Mouse (Mus musculus) limb, embryonic 13.5 days (tissue): ENCODE measurements around the gene Tpm4. TPM values are rescaled to one million over a fixed set of nuclear protein-coding genes. Genes with fewer than 3 reads are reported as not detected.

Source experiments
- ATAC-seq: fragments of 200-750 bp; cut with Nextera tagmentation; 2 replicates; pipeline ENCODE4 v1.8.0; 2017; ENCODE audit warnings: low read depth, moderate number of reproducible peaks, moderate TSS enrichment; ENCODE audit not compliant: low FRiP score
- H3K27ac ChIP-seq: fragments of 300-500 bp; sonication (generic); 2 replicates; pipeline ENCODE4 v1.5.1; 2015; ENCODE audit warnings: inconsistent platforms, mild to moderate bottlenecking, moderate library complexity
- H3K27me3 ChIP-seq: fragments of 300-500 bp; sonication (generic); 2 replicates; pipeline ENCODE4 v1.6.1; 2015; ENCODE audit warnings: mild to moderate bottlenecking, inconsistent platforms
- H3K36me3 ChIP-seq: fragments of 300-500 bp; sonication (generic); 2 replicates; pipeline ENCODE4 v1.6.1; 2015; ENCODE audit warnings: inconsistent platforms, mild to moderate bottlenecking, moderate library complexity
- H3K4me1 ChIP-seq: fragments of 300-500 bp; sonication (generic); 2 replicates; pipeline ENCODE4 v1.6.1; 2015; ENCODE audit warnings: inconsistent platforms
- H3K4me2 ChIP-seq: fragments of 300-500 bp; sonication (generic); replicated peaks from 2 replicates; pipeline ENCODE4 v1.6.1; 2015; ENCODE audit warnings: inconsistent platforms, mild to moderate bottlenecking, moderate library complexity
- H3K4me3 ChIP-seq: fragments of 300-500 bp; sonication (generic); 2 replicates; pipeline ENCODE4 v1.5.1; 2015; ENCODE audit warnings: moderate library complexity, mild to moderate bottlenecking, inconsistent platforms
- H3K9ac ChIP-seq: fragments of 300-500 bp; sonication (generic); 2 replicates; pipeline ENCODE4 v1.6.1; 2015; ENCODE audit warnings: mild to moderate bottlenecking, inconsistent platforms
- H3K9me3 ChIP-seq: fragments of 300-500 bp; sonication (generic); 2 replicates; pipeline ENCODE4 v1.6.1; 2016; ENCODE audit warnings: inconsistent platforms
- WGBS: fragments of 180-500 bp; shearing (Covaris S2); methylation state at CpG from one replicate; pipeline ENCODE4 v1.1.7; 2015; 5-methylcytosine and 5-hydroxymethylcytosine counted together
- polyA plus RNA-seq: library from polyadenylated mRNA; unstranded; fragments of >200 nt; fragmentation: Nextera tagmentation; extraction: Ambion mirVana; gene quantifications from 2 replicates; pipeline ENCODE4 v1.2.1, GENCODE M21; 2015

The Tpm4 gene
- polyA plus RNA-seq, 1 experiment from 2014 or later = 655 TPM

- Histone ChIP-seq H3K27me3 (no peaks in the 10 kb centered on the region), H3K4me2 (no peak overlapping the region), H3K9ac (no peak overlapping the region), H3K4me3 (no peak overlapping the region), H3K4me1 (no peaks in the 10 kb centered on the region), H3K9me3 (no peaks in the 10 kb centered on the region), H3K27ac (no peak overlapping the region), H3K36me3 (no peaks in the 10 kb centered on the region)
- ATAC-seq = no peak
- WGBS = 81% methylated on average over 1 of the region's 1 CpGs
These were observed 6.9 kb upstream of the Tpm4 start for GRCm38 (mm10) chr8:72127834-72128233.

GRCm38 (mm10) chr8:72131251-72131650, 3.5 kb upstream of the Tpm4 start:
- Histone ChIP-seq H3K4me2 (no peak overlapping the region), H3K9me3 (no peaks in the 10 kb centered on the region), H3K36me3 (no peaks in the 10 kb centered on the region), H3K27me3 (no peaks in the 10 kb centered on the region), H3K4me1 (no peaks in the 10 kb centered on the region), H3K9ac (no peak overlapping the region), H3K27ac (no peak overlapping the region), H3K4me3 (no peak overlapping the region)
- WGBS = 48% methylated on average over 2 of the region's 2 CpGs
- ATAC-seq = no peak

DNA sequence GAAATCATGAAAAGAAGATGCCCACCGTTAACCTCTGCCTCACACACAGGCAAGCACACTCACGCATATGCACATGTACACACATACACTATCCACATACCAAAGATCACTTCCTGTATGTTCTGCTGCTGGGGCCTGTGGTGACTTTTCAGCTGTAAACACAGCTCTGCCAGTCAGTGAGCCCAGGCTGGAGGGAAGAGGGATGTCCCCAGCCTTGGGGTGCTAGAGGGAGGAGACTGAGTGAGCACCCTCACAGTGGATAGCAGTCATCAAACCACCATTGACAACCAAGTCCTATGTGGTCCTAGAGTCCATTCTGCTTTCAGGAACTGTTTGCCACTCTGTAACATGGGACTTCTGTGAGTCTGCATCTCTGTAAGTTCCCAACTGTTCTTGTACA, 2.9 kb upstream of the Tpm4 start:
- WGBS = 71% methylated on average over 2 of the region's 2 CpGs
- Histone ChIP-seq H3K4me3 (no peak overlapping the region), H3K4me1 (peaks cover 3% of the 10 kb centered on the region), H3K36me3 (no peaks in the 10 kb centered on the region), H3K4me2 (no peak overlapping the region), H3K9me3 (no peaks in the 10 kb centered on the region), H3K27ac (no peak overlapping the region; the same call in 1 of the 2 replicates), H3K27me3 (no peaks in the 10 kb centered on the region), H3K9ac (no peak overlapping the region)
- ATAC-seq = no peak

- no peak overlapping the region for H3K27ac ChIP-seq
- no peak overlapping the region for H3K4me2 ChIP-seq
- WGBS = 71% methylated on average over 1 of the region's 1 CpGs
- H3K4me3 ChIP-seq = no peak overlapping the region
- no peak for ATAC-seq
- no peak overlapping the region for H3K9ac ChIP-seq
- peaks cover 8% of the 10 kb centered on the region for H3K4me1 ChIP-seq
- H3K36me3 ChIP-seq = no peaks in the 10 kb centered on the region
- no peaks in the 10 kb centered on the region for H3K27me3 ChIP-seq
- no peaks in the 10 kb centered on the region for H3K9me3 ChIP-seq
These were observed 2.4 kb upstream of the Tpm4 start for GRCm38 (mm10) chr8:72132417-72132816.

DNA sequence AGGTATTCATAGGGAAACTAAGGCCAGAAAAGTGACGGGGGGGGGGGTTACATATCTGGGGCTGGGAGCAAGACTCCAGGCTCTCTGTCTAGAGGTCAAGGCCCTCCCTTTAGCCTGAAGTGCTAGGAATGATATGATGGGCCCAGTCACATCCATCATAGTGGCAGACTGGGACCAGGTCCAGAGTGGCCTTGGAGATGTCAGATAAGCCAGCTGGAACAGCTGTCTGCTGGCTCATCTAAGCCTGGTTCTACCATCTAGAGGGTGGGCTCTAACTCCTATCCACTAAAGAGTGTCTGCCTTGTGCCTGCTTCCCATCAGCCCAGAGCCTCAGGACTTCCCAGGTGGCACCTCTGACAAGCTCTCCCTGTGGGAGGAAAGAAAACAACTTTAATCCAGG, 1.9 kb upstream of the Tpm4 start:
- Histone ChIP-seq H3K4me3 (no peak overlapping the region), H3K27ac (no peak overlapping the region), H3K36me3 (no peaks in the 10 kb centered on the region; the same call in 1 of the 2 replicates), H3K9ac (no peak overlapping the region), H3K9me3 (no peaks in the 10 kb centered on the region), H3K4me2 (no peak overlapping the region), H3K4me1 (peaks cover 12% of the 10 kb centered on the region), H3K27me3 (no peaks in the 10 kb centered on the region)
- no peak for ATAC-seq
- 92% methylated on average over 1 of the region's 1 CpGs for WGBS

DNA sequence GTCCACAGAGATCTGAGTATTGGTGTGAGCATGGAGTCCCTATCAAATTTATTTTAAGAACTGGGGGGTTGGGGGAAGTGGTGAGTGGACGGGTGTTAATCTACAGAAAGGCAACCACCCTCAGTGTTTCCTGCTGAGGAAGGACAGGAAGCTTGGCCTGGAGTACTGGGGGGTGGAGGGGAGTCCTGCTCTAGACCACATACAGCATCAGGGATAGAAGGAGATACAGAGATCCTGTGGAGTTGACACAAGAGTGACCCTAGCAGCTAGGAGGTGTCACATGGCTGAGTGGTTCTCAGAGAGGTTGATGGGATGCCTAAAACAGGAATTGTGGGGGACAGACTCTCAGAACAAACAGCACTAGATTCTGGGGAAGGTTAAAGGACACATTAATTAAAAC, 1.3 kb upstream of the Tpm4 start:
- Histone ChIP-seq H3K9ac (no peak overlapping the region), H3K4me1 (peaks cover 14% of the 10 kb centered on the region), H3K4me2 (no peak overlapping the region), H3K27ac (no peak overlapping the region), H3K27me3 (no peaks in the 10 kb centered on the region), H3K9me3 (no peaks in the 10 kb centered on the region), H3K4me3 (no peak overlapping the region), H3K36me3 (peaks cover 6% of the 10 kb centered on the region)
- ATAC-seq = no peak
- WGBS = 63% methylated on average over 1 of the region's 1 CpGs

- WGBS = under 1% methylated on average over 61 of the region's 62 CpGs
- H3K9ac ChIP-seq = peak overlapping the region; percentile 98
- ATAC-seq = peak; percentile 48
- H3K27me3 ChIP-seq = no peaks in the 10 kb centered on the region
- no peaks in the 10 kb centered on the region for H3K9me3 ChIP-seq
- H3K4me3 ChIP-seq = peak overlapping the region; percentile 84
- peaks cover 27% of the 10 kb centered on the region for H3K36me3 ChIP-seq
- peaks cover 14% of the 10 kb centered on the region for H3K4me1 ChIP-seq
- peak overlapping the region; percentile 82 for H3K4me2 ChIP-seq
- peak overlapping the region; percentile 100 for H3K27ac ChIP-seq
These were observed 899 bp downstream of the Tpm4 start for GRCm38 (mm10) chr8:72135446-72136301.

DNA sequence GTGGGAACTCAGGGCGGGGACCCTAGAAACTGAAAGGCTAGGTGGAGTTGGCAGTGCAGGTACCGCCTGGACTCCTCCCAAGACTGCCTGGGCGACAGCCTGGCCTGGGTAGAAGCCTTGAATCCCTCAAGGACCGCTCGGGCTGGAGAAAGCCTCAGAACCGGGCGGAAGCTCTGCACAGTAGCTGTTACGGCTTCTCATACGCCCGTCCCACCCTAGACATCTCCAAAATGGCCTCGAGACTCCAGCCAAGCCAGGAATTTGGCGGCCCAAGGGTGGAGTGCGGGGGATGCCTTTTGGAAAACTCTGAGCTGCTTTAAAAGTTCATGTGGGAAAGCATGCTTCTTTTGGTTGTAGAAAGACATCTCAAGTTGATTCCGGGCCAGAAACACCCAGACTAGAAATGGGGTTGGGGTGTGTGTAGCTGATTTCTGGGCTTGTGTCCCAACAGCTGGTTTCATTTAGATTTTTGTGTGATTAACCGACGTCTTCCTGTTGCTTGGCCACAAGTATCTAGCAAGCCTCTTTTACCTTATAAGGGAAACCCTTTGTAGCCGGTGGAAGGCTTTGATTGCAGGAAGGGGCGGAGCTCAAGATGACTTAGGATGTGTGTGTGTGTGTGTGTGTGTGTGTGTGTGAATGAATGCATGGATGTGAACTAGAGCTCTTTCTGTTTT, 1.7 kb downstream of the Tpm4 start:
- peak; percentile 85 for ATAC-seq
- no peaks in the 10 kb centered on the region for H3K9me3 ChIP-seq
- peaks cover 14% of the 10 kb centered on the region for H3K4me1 ChIP-seq
- 0% methylated on average over 18 of the region's 18 CpGs for whole genome bisulfite sequencing
- peak overlapping the region; percentile 82 for H3K4me2 ChIP-seq
- peak overlapping the region; percentile 98 for H3K9ac ChIP-seq
- H3K27me3 ChIP-seq = no peaks in the 10 kb centered on the region
- peaks cover 35% of the 10 kb centered on the region for H3K36me3 ChIP-seq
- peak overlapping the region; percentile 84 for H3K4me3 ChIP-seq
- peak overlapping the region; percentile 100 for H3K27ac ChIP-seq

- Histone ChIP-seq H3K9me3 (no peaks in the 10 kb centered on the region), H3K27me3 (no peaks in the 10 kb centered on the region), H3K4me2 (peak overlapping the region; percentile 82), H3K36me3 (peaks cover 44% of the 10 kb centered on the region), H3K9ac (no peak overlapping the region), H3K4me1 (peaks cover 14% of the 10 kb centered on the region), H3K4me3 (peak overlapping the region; percentile 84; the same call in 1 of the 2 replicates), H3K27ac (peak overlapping the region; percentile 100; the same call in 1 of the 2 replicates)
- WGBS = 83% methylated on average over 2 of the region's 2 CpGs
- ATAC-seq = no peak
These were observed 2.7 kb downstream of the Tpm4 start for GRCm38 (mm10) chr8:72137431-72137830.

- no peaks in the 10 kb centered on the region for H3K27me3 ChIP-seq
- H3K36me3 ChIP-seq = peaks cover 55% of the 10 kb centered on the region
- no peak for ATAC-seq
- no peak overlapping the region for H3K4me2 ChIP-seq
- WGBS = 98% methylated on average over 5 of the region's 5 CpGs
- no peaks in the 10 kb centered on the region for H3K9me3 ChIP-seq
- H3K4me3 ChIP-seq = no peak overlapping the region
- no peak overlapping the region for H3K27ac ChIP-seq
- no peak overlapping the region for H3K9ac ChIP-seq
- H3K4me1 ChIP-seq = peaks cover 14% of the 10 kb centered on the region
These were observed 3.7 kb downstream of the Tpm4 start for GRCm38 (mm10) chr8:72138456-72138855.

DNA sequence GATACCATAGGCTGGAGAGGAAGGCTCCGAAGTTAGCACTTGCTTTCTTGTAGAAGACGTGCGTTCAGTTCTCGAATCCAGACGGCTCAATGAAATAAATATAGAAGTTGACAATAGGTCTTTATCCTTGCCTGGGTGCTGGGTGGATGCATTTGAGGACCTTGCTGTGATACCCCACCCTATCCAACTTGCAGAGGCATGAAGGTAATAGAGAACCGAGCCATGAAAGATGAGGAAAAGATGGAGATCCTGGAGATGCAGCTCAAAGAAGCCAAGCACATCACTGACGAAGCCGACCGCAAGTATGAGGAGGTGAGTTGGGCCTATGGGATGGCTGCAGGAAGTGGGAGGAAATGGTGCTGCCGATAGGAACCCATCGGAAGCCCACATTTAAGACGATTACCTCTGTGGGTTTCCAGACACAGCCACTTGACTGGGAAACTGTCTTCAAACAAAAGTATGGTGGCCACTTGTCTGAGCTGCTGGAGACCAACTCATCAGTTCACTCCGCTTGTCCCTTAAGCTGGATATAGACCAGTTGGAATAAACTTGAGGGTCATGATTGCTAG, 8.6 kb downstream of the Tpm4 start:
- no peak overlapping the region for H3K9ac ChIP-seq
- H3K36me3 ChIP-seq = peaks cover 97% of the 10 kb centered on the region
- no peaks in the 10 kb centered on the region for H3K4me1 ChIP-seq
- H3K27me3 ChIP-seq = no peaks in the 10 kb centered on the region
- H3K27ac ChIP-seq = no peak overlapping the region
- ATAC-seq = no peak
- H3K4me3 ChIP-seq = no peak overlapping the region
- no peaks in the 10 kb centered on the region for H3K9me3 ChIP-seq
- 96% methylated on average over 13 of the region's 13 CpGs for WGBS
- H3K4me2 ChIP-seq = no peak overlapping the region

DNA sequence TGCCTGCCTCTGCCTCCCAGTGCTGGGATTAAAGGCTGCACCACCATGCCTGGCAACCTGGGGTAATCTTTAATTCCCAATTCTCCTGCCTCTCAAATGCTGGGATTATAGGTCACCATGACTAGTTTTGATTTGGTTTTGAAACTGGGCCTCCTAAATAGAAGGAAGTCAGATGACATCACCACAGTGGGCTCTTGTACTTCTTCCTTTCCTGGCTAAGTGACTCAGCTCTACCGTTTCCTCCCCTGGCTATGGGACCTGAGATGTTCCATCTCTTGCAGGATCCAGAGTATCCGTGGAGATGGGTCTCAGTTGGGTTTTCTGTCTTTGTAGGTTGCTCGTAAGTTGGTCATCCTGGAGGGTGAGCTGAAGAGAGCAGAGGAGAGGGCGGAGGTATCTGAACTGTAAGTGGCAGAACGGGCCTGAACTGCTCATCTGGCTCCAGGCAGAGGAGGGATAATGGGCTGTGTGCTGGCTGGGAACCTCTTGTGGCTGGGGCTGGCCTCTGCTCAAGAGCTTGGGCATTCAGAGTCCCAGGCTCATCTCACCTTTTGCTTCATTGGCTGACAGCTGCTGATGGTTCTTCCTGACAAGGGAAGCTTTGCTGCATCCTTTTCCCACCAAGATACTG, 9.7 kb downstream of the Tpm4 start:
- Histone ChIP-seq H3K4me1 (no peaks in the 10 kb centered on the region), H3K9ac (no peak overlapping the region), H3K36me3 (peaks cover 95% of the 10 kb centered on the region), H3K27ac (no peak overlapping the region), H3K4me2 (no peak overlapping the region), H3K27me3 (no peaks in the 10 kb centered on the region), H3K4me3 (no peak overlapping the region), H3K9me3 (no peaks in the 10 kb centered on the region)
- WGBS = 87% methylated on average over 5 of the region's 5 CpGs
- no peak for ATAC-seq
